Mouse (Mus musculus): ENCODE data around the gene 1700109H08Rik. TPM values are rescaled to one million over a fixed set of nuclear protein-coding genes. Genes with fewer than 3 reads are reported as not detected.
"Not testable (repeated sequence)": the region's sequence is repeated elsewhere in the genome, so short reads cannot be mapped to it uniquely, and the experiment has no call there.

The 1700109H08Rik gene
- polyA plus RNA-seq, 1 experiment from 2014 or later, result 3.3 TPM

- no peak overlapping the region for H3K27ac ChIP-seq
- no peaks in the 10 kb centered on the region for H3K27me3 ChIP-seq (ENCODE audit: poor library complexity, severe bottlenecking)
- H3K4me1 ChIP-seq, result no peaks in the 10 kb centered on the region
- H3K4me3 ChIP-seq, result no peak overlapping the region
- DNase-seq (ENCODE audit: extremely low spot score, low spot score), result no peak
- H3K36me3 ChIP-seq (replicated peaks), result peaks cover 67% of the 10 kb centered on the region
- 95% methylated on average over 7 of the region's 7 CpGs for WGBS
- no peaks in the 10 kb centered on the region; the same call in 1 of the 2 replicates for H3K9me3 ChIP-seq
Measured at GRCm38 (mm10) chr5:3609241-3609640, 37.9 kb downstream of the 1700109H08Rik start.

GRCm38 (mm10) chr5:3611835-3612234, 40.5 kb downstream of the 1700109H08Rik start:
- peaks cover 65% of the 10 kb centered on the region for H3K36me3 ChIP-seq (replicated peaks)
- WGBS, result 90% methylated on average over 2 of the region's 2 CpGs
- not testable (repeated sequence) for H3K27ac ChIP-seq; DNase-seq (ENCODE audit: extremely low spot score, low spot score); H3K4me1 ChIP-seq; H3K4me3 ChIP-seq; H3K9me3 ChIP-seq; H3K27me3 ChIP-seq (ENCODE audit: poor library complexity, severe bottlenecking)

- DNase-seq (ENCODE audit: extremely low spot score, low spot score), result no peak
- no peak overlapping the region for H3K27ac ChIP-seq
- H3K9me3 ChIP-seq, result no peaks in the 10 kb centered on the region
- H3K27me3 ChIP-seq (ENCODE audit: poor library complexity, severe bottlenecking), result no peaks in the 10 kb centered on the region
- WGBS, result 90% methylated on average over 7 of the region's 7 CpGs
- no peak overlapping the region for H3K4me3 ChIP-seq
- no peaks in the 10 kb centered on the region for H3K4me1 ChIP-seq
- peaks cover 51% of the 10 kb centered on the region for H3K36me3 ChIP-seq (replicated peaks)
Measured at GRCm38 (mm10) chr5:3620486-3620885, 49.1 kb downstream of the 1700109H08Rik start.

DNA sequence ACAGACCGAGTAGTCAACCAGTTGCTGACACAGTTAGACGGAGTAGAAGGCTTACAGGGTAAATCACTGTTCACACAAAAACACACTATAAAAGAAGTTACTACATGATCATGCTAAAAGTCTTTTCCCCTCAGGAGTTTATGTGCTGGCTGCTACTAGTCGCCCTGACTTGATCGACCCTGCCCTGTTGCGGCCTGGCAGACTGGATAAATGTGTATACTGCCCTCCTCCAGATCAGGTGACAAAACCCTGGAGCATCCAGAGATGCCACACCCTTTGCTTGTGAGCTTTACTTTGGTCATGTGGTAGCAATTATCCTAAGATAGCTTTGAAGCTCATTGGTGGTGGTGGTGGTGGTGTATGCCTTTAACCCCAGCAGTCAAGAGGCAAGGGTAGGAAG, 58.7 kb downstream of the 1700109H08Rik start:
- no peak for DNase-seq (ENCODE audit: extremely low spot score, low spot score)
- H3K9me3 ChIP-seq, result no peaks in the 10 kb centered on the region
- WGBS, result 96% methylated on average over 5 of the region's 5 CpGs
- H3K27me3 ChIP-seq (ENCODE audit: poor library complexity, severe bottlenecking), result no peaks in the 10 kb centered on the region
- peaks cover 54% of the 10 kb centered on the region for H3K36me3 ChIP-seq (replicated peaks)
- H3K4me1 ChIP-seq, result no peaks in the 10 kb centered on the region
- no peak overlapping the region for H3K4me3 ChIP-seq
- H3K27ac ChIP-seq, result no peak overlapping the region

- H3K27ac ChIP-seq, result no peak overlapping the region
- WGBS, result 79% methylated on average over 16 of the region's 16 CpGs
- peaks cover 56% of the 10 kb centered on the region for H3K36me3 ChIP-seq (replicated peaks)
- no peaks in the 10 kb centered on the region for H3K9me3 ChIP-seq
- H3K27me3 ChIP-seq (ENCODE audit: poor library complexity, severe bottlenecking), result no peaks in the 10 kb centered on the region
- no peaks in the 10 kb centered on the region for H3K4me1 ChIP-seq
- H3K4me3 ChIP-seq, result no peak overlapping the region
- DNase-seq (ENCODE audit: extremely low spot score, low spot score), result no peak
Measured at GRCm38 (mm10) chr5:3631512-3632271, 60.3 kb downstream of the 1700109H08Rik start.

DNA sequence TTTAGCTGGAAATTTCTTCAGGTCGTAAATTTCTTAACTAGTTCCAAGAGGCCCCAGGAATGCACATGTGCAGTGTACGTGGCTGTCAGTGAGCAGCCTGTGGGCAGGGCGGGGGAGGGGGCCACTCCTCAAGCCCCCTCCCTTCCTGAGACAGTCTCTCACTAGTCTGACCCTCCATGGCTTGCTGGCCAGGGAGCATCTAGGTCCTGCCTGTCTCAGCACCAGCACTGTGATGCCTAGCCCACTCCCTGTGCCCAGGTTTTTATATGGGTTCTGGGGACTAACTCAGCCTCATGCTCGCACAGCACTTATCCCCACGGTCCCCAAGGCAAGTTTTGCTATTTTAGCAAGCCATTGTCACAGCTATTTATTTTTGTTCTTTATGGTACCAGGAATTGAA, 60.9 kb downstream of the 1700109H08Rik start:
- no peak for DNase-seq (ENCODE audit: extremely low spot score, low spot score)
- H3K27me3 ChIP-seq (ENCODE audit: poor library complexity, severe bottlenecking), result no peaks in the 10 kb centered on the region
- peaks cover 60% of the 10 kb centered on the region for H3K36me3 ChIP-seq (replicated peaks)
- no peaks in the 10 kb centered on the region for H3K9me3 ChIP-seq
- H3K27ac ChIP-seq, result no peak overlapping the region
- no peak overlapping the region for H3K4me3 ChIP-seq
- no peaks in the 10 kb centered on the region for H3K4me1 ChIP-seq
- WGBS, result 85% methylated on average over 5 of the region's 5 CpGs

- no peak overlapping the region for H3K4me3 ChIP-seq
- no peak for DNase-seq (ENCODE audit: extremely low spot score, low spot score)
- no peak overlapping the region for H3K27ac ChIP-seq
- no peaks in the 10 kb centered on the region for H3K9me3 ChIP-seq
- 95% methylated on average over 13 of the region's 13 CpGs for WGBS
- peaks cover 66% of the 10 kb centered on the region for H3K36me3 ChIP-seq (replicated peaks)
- H3K4me1 ChIP-seq, result no peaks in the 10 kb centered on the region
- H3K27me3 ChIP-seq (ENCODE audit: poor library complexity, severe bottlenecking), result no peaks in the 10 kb centered on the region
Measured at GRCm38 (mm10) chr5:3633315-3633714, 61.9 kb downstream of the 1700109H08Rik start.

- no peak for DNase-seq (ENCODE audit: extremely low spot score, low spot score)
- no peak overlapping the region for H3K4me3 ChIP-seq
- 75% methylated on average over 4 of the region's 4 CpGs for WGBS
Measured at GRCm38 (mm10) chr5:3633951-3634350, 62.6 kb downstream of the 1700109H08Rik start.

More at GRCm38 (mm10) chr5:3633951-3634350, 62.6 kb downstream of the 1700109H08Rik start:
- no peaks in the 10 kb centered on the region for H3K9me3 ChIP-seq
- H3K36me3 ChIP-seq (replicated peaks), result peaks cover 68% of the 10 kb centered on the region
- H3K27ac ChIP-seq, result no peak overlapping the region
- no peaks in the 10 kb centered on the region for H3K4me1 ChIP-seq
- no peaks in the 10 kb centered on the region for H3K27me3 ChIP-seq (ENCODE audit: poor library complexity, severe bottlenecking)

Other genes with a start within 250 kb of the 1700109H08Rik start
- 21.0 and 27.5 TPM in 2 replicates for gene Cdk6, start 230.1 kb upstream of the 1700109H08Rik start, polyA plus RNA-seq (2016; fragmentation: Nextera tagmentation; extraction: Ambion mirVana)
- 35.7 and 39.3 TPM in 2 replicates for gene Fam133b, start 27.7 kb upstream of the 1700109H08Rik start, polyA plus RNA-seq (2016; fragmentation: Nextera tagmentation; extraction: Ambion mirVana)
- 15.9 and 16.3 TPM in 2 replicates for gene Pex1, start 24.5 kb downstream of the 1700109H08Rik start, polyA plus RNA-seq (2016; fragmentation: Nextera tagmentation; extraction: Ambion mirVana)
- gene Rbm48, start 25.0 kb downstream of the 1700109H08Rik start, polyA plus RNA-seq (2016; fragmentation: Nextera tagmentation; extraction: Ambion mirVana), result 14.3 and 15.7 TPM in 2 replicates
- not detected in 2 replicates for gene Tmbim7, start 79.6 kb downstream of the 1700109H08Rik start, polyA plus RNA-seq (2016; fragmentation: Nextera tagmentation; extraction: Ambion mirVana)
- 70.6 and 77.4 TPM in 2 replicates for gene Gatad1, start 85.6 kb downstream of the 1700109H08Rik start, polyA plus RNA-seq (2016; fragmentation: Nextera tagmentation; extraction: Ambion mirVana)
- 9.7 and 9.9 TPM in 2 replicates for gene Ankib1, start 231.4 kb downstream of the 1700109H08Rik start, polyA plus RNA-seq (2016; fragmentation: Nextera tagmentation; extraction: Ambion mirVana)
- gene Krit1, start 231.6 kb downstream of the 1700109H08Rik start, polyA plus RNA-seq (2016; fragmentation: Nextera tagmentation; extraction: Ambion mirVana), result 61.5 and 63.3 TPM in 2 replicates